Mouse (Mus musculus) spleen, adult 2 months (tissue): ENCODE measurements around the gene Cavin4.

Experiments used
- CTCF ChIP-seq: fragments of 200-500 bp; IDR thresholded peaks from 2 replicates; pipeline ENCODE4 v1.5.1; 2011; ENCODE audit warnings: mild to moderate bottlenecking, inconsistent platforms; ENCODE audit not compliant: insufficient read depth, insufficient read length, insufficient replicate concordance; ENCODE audit errors: extremely low read depth
- POLR2A ChIP-seq: fragments of 200-500 bp; IDR thresholded peaks from 2 replicates; pipeline ENCODE4 v1.6.1; 2011; ENCODE audit warnings: low read depth, low read length, inconsistent platforms

DNA sequence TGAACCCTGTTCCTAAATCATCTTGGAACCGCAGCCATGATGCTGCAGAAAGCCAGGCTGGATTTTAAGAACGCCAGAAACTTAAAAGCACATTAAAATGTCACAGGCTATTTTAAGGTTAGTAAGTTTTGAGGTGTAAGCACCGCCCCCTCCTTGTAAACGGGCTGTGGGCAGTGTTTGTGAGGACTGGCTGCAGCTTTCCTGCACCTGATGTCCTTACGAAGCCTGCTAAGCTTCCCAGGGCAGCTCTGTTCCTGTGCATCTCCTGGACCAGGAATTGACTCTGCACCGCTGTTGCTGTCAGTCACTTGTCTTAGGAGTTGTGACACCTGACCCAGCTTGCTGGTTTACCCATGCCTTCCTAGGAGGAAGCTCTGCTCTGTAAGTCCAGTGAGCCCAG, 24.8 kb downstream of the Cavin4 start:
- TF ChIP-seq POLR2A (no peak), CTCF (no peak)
